Mouse (Mus musculus) lung, adult 2 months (tissue): ENCODE results near the gene Ptpn14. TPM values are rescaled to one million over a fixed set of nuclear protein-coding genes. Genes with fewer than 3 reads are reported as not detected.

ENCODE experiments used
- DNase-seq: peaks from one replicate; pipeline ENCODE4 v3.0.0; 2022
- H3K4me1 ChIP-seq: fragments of 200-500 bp; 2 replicates; pipeline ENCODE4 v1.6.1; 2011; ENCODE audit warnings: low read length; ENCODE audit not compliant: control insufficient read depth, insufficient read depth
- H3K4me3 ChIP-seq: fragments of 200-500 bp; replicated peaks from 2 replicates; pipeline ENCODE3; 2011; ENCODE audit warnings: low read depth, mild to moderate bottlenecking, control low read depth, low read length; ENCODE audit errors: extremely low read depth
- CTCF ChIP-seq: fragments of 200-500 bp; IDR thresholded peaks from 2 replicates; pipeline ENCODE4 v1.5.1; 2011; ENCODE audit warnings: mild to moderate bottlenecking, low read length, control low read depth; ENCODE audit not compliant: insufficient read depth
- POLR2A ChIP-seq: fragments of 200-500 bp; IDR thresholded peaks from 2 replicates; pipeline ENCODE4 v1.6.1; 2011; ENCODE audit warnings: low read depth, mild to moderate bottlenecking, control low read depth, low read length, borderline replicate concordance; ENCODE audit errors: extremely low read depth
- WGBS: fragments of 180-500 bp; shearing (Covaris S2); methylation state at CpG from one replicate; pipeline ENCODE4 v1.1.7; 2018; 5-methylcytosine and 5-hydroxymethylcytosine counted together
- polyA plus RNA-seq: library from polyadenylated mRNA; depleted of rRNA; stranded (reverse); fragments of >200 nt; gene quantifications from 2 replicates; pipeline ENCODE4 v1.2.3, GENCODE M21; 2012

The Ptpn14 gene
- polyA plus RNA-seq, 1 experiment = 19.7 TPM

- TF ChIP-seq POLR2A (no peak), CTCF (no peak)
- Histone ChIP-seq H3K4me1 (no peaks in the 10 kb centered on the region), H3K4me3 (no peak overlapping the region)
- no peak for DNase-seq
- WGBS = 89% methylated on average over 11 of the region's 11 CpGs
These were observed 175.1 kb downstream of the Ptpn14 start for GRCm38 (mm10) chr1:189903169-189903568.

DNA sequence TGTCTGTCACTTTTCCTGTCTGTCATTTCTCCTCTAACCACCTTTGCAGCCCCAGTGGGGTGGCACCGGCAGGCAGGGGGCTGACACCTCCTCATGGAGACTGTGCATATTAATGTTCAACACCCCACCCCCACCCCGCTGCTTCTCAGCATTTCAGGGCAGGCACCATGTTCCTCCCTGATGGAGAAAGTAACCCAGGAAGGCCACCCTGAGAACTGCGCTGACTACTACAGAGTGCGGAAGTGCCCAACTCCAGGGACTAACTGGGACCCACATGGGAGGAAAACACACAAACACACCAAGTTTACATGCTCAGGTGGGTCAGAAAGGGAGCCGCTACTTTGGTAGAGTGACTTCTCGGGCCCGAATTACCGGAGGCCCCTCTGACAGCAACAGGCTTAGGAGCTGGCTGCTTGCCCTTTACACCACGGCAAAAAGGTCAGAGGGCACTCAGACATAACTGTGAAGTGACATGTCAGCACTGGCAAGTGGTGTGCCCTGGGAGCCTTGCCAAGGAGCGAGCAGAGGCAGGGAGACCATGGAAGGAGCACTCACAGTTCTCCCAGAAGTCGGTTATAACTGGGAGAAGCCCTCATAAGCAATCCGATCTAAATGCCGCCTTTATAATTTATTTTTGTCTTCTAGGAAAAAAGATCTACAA, 182.7 kb downstream of the Ptpn14 start:
- WGBS = 55% methylated on average over 13 of the region's 13 CpGs
- no peak overlapping the region for H3K4me3 ChIP-seq
- peak; percentile 26 for DNase-seq
- TF ChIP-seq POLR2A = no peak
- peaks cover 2% of the 10 kb centered on the region; the same call in 1 of the 2 replicates for H3K4me1 ChIP-seq

- H3K4me3 ChIP-seq = no peak overlapping the region
- peaks cover 2% of the 10 kb centered on the region; the same call in 1 of the 2 replicates for H3K4me1 ChIP-seq
- TF ChIP-seq CTCF (no peak), POLR2A (no peak)
- 78% methylated on average over 21 of the region's 21 CpGs for WGBS
- no peak for DNase-seq
These were observed 185.2 kb downstream of the Ptpn14 start for GRCm38 (mm10) chr1:189913093-189913760.

DNA sequence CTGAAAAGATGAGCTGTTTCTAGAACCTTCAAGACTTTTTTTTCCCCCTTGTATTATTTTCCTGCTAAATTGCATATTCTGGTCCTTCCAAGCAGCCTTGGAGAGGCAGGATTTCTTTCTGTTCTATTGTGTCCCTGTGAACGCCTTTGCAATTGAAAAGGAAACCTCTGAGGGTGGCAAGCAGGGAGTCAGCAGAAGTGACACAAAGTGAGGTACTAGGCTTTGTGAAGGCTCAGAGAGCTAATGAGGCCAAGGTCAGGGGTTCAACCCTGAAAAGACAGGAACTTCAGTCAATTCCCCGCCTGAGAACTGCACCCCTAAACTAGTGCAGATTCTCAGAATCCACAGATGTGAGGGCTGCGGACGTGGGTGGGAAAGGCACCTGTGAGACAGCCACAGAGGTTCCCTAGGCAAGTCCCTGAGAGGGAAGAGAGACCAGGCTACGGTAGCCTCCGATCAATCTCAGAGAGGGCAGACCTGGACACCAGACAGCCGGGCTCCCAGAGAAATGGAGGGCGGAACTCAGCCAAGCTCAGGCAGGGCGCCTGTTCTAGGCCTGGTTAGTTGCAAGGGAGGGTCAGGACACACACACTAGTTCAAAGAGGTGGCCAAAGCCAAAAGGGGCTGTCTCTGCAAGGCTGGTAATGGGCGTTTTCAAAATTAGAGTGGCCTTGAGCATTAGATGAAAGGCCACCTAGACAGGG, 188.5 kb downstream of the Ptpn14 start:
- DNase-seq = no peak
- peaks cover 4% of the 10 kb centered on the region for H3K4me1 ChIP-seq
- TF ChIP-seq POLR2A = no peak
- TF ChIP-seq CTCF = no peak
- WGBS = 81% methylated on average over 10 of the region's 10 CpGs
- no peak overlapping the region for H3K4me3 ChIP-seq

- DNase-seq = no peak
- no peak overlapping the region for H3K4me3 ChIP-seq
- TF ChIP-seq CTCF (no peak), POLR2A (no peak)
- H3K4me1 ChIP-seq = peaks cover 6% of the 10 kb centered on the region
- WGBS = 59% methylated on average over 4 of the region's 4 CpGs
These were observed 189.0 kb downstream of the Ptpn14 start for GRCm38 (mm10) chr1:189917126-189917500.

DNA sequence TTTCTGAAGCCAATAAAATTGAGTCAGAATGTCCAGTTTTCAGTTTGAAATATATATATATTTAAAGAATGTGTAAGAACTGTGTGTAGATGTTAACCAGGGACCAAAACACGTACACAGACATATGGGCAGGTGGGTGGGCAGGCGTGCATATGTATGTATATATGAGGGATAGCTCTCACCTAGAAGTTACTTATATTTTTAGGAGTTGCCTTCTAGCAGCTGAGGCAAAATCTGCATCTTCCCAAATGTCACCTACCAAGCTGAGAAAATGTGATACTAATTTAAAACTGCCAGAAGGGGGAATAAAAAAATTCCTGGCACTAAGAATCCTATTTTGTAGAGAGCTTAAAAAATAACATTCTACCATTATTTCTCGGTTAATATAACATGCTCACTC, 191.7 kb downstream of the Ptpn14 start:
- 90% methylated on average over 3 of the region's 3 CpGs for WGBS
- Histone ChIP-seq H3K4me3 (no peak overlapping the region), H3K4me1 (peaks cover 10% of the 10 kb centered on the region)
- TF ChIP-seq CTCF (no peak), POLR2A (no peak)
- no peak for DNase-seq

GRCm38 (mm10) chr1:189920701-189921567, 192.9 kb downstream of the Ptpn14 start:
- no peak for DNase-seq
- H3K4me3 ChIP-seq = no peak overlapping the region
- 49% methylated on average over 28 of the region's 28 CpGs for WGBS
- no peak for TF ChIP-seq CTCF
- no peak for TF ChIP-seq POLR2A
- H3K4me1 ChIP-seq = peaks cover 10% of the 10 kb centered on the region

DNA sequence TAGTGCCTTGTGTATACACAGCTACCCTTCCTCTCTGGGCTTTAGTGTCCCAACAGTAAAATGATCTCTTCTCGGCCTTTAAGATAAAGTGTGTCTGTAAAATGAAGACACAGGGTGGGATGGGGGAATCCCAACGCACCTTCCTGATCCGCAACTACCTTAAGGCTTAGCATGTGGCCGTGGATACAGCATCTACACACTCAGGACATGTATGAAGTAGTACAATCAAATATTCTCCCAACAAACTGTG, 193.4 kb downstream of the Ptpn14 start:
- Histone ChIP-seq H3K4me1 (peaks cover 10% of the 10 kb centered on the region), H3K4me3 (peak overlapping the region; percentile 88)
- TF ChIP-seq CTCF = no peak
- no peak for TF ChIP-seq POLR2A
- WGBS = 12% methylated on average over 4 of the region's 4 CpGs
- no peak for DNase-seq

- Histone ChIP-seq H3K4me3 (peak within 1 kb of the TSS; percentile 88), H3K4me1 (peaks cover 10% of the 10 kb centered on the region)
- whole genome bisulfite sequencing = under 1% methylated on average over 90 of the region's 90 CpGs
- TF ChIP-seq POLR2A = no peak
- no peak for TF ChIP-seq CTCF
- DNase-seq = peak; percentile 61
These were observed 193.9 kb downstream of the Ptpn14 start, which contains the start of gene Smyd2 for GRCm38 (mm10) chr1:189921818-189922592. TSS of gene Smyd2 (minus strand) at chr1:189922363.

DNA sequence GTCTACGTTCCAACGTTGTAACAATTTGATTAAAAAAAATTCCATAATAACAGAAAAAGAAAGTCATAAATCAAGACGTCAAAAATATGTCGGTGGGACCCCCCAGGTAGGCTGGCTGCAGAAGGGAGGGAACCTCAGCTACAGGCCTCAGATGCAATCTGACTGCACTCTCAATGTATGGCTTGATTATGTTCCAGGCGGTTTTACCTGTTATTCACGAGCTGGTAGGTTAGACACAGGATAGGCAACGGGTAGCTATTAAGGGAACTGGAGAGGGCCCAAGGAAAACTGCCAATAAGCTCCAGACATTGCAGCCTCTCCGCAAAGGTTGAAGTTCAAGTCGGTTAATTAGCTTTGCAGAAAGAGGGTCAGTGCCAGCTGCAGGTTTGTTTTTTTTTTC, 194.7 kb downstream of the Ptpn14 start:
- 30% methylated on average over 9 of the region's 9 CpGs for WGBS
- Histone ChIP-seq H3K4me3 (no peak overlapping the region), H3K4me1 (peaks cover 10% of the 10 kb centered on the region)
- no peak for DNase-seq
- TF ChIP-seq CTCF = no peak
- no peak for TF ChIP-seq POLR2A
